Mouse (Mus musculus) midbrain, embryonic 15.5 days (tissue): ENCODE data around the gene 1700029J07Rik. TPM values are rescaled to one million over a fixed set of nuclear protein-coding genes. Genes with fewer than 3 reads are reported as not detected.

Experiments used
- ATAC-seq: fragments of 200-750 bp; cut with Nextera tagmentation; replicated peaks from 2 replicates; pipeline ENCODE4 v1.8.0; 2017; ENCODE audit warnings: moderate TSS enrichment
- H3K27ac ChIP-seq: fragments of 300-500 bp; sonication (generic); 2 replicates; pipeline ENCODE4 v1.5.1; 2015; ENCODE audit warnings: mild to moderate bottlenecking, inconsistent platforms
- H3K27me3 ChIP-seq: fragments of 300-500 bp; sonication (generic); replicated peaks from 2 replicates; pipeline ENCODE4 v1.6.1; 2015; ENCODE audit warnings: inconsistent platforms
- H3K36me3 ChIP-seq: fragments of 300-500 bp; sonication (generic); replicated peaks from 2 replicates; pipeline ENCODE4 v1.6.1; 2015; ENCODE audit warnings: inconsistent platforms
- H3K4me1 ChIP-seq: fragments of 300-500 bp; sonication (generic); 2 replicates; pipeline ENCODE4 v1.6.1; 2015; ENCODE audit warnings: inconsistent platforms
- H3K4me2 ChIP-seq: fragments of 300-500 bp; sonication (generic); 2 replicates; pipeline ENCODE4 v1.6.1; 2015; ENCODE audit warnings: inconsistent platforms, mild to moderate bottlenecking, moderate library complexity
- H3K4me3 ChIP-seq: fragments of 300-500 bp; sonication (generic); 2 replicates; pipeline ENCODE4 v1.5.1; 2015; ENCODE audit warnings: mild to moderate bottlenecking, inconsistent platforms
- H3K9ac ChIP-seq: fragments of 300-500 bp; sonication (generic); 2 replicates; pipeline ENCODE4 v1.6.1; 2015; ENCODE audit warnings: mild to moderate bottlenecking, inconsistent platforms
- H3K9me3 ChIP-seq: fragments of 300-500 bp; sonication (generic); 2 replicates; pipeline ENCODE4 v1.6.1; 2016; ENCODE audit warnings: inconsistent platforms
- WGBS: fragments of 180-500 bp; shearing (Covaris S2); methylation state at CpG from one replicate; pipeline ENCODE4 v1.1.7; 2015; ENCODE audit warnings: mixed read lengths; 5-methylcytosine and 5-hydroxymethylcytosine counted together
- polyA plus RNA-seq: library from polyadenylated mRNA; unstranded; fragments of >200 nt; fragmentation: Nextera tagmentation; extraction: Ambion mirVana; gene quantifications from 2 replicates; pipeline ENCODE4 v1.2.1, GENCODE M21; 2015

Gene 1700029J07Rik
- polyA plus RNA-seq, 1 experiment from 2014 or later: 6.5 TPM

GRCm38 (mm10) chr8:45934582-45935014 lies 40.5 kb downstream of the 1700029J07Rik start, which contains the start of gene Ccdc110:
TSS of gene Ccdc110 (plus strand) at chr8:45934619.
- Histone ChIP-seq H3K27me3 (no peaks in the 10 kb centered on the region), H3K4me1 (peaks cover 6% of the 10 kb centered on the region; the same call in 1 of the 2 replicates), H3K9ac (peak within 1 kb of the TSS; percentile 27; the same call in 1 of the 2 replicates), H3K4me3 (peak within 1 kb of the TSS; percentile 43), H3K4me2 (peak within 1 kb of the TSS; percentile 71), H3K27ac (no peak within 1 kb of the TSS), H3K36me3 (no peaks in the 10 kb centered on the region), H3K9me3 (no peaks in the 10 kb centered on the region)
- ATAC-seq: peak; percentile 95
- WGBS: under 1% methylated on average over 23 of the region's 23 CpGs

GRCm38 (mm10) chr8:45922116-45922515 lies 52.9 kb downstream of the 1700029J07Rik start:
- H3K9me3 ChIP-seq: no peaks in the 10 kb centered on the region
- no peak overlapping the region for H3K4me2 ChIP-seq
- H3K9ac ChIP-seq: no peak overlapping the region
- 96% methylated on average over 7 of the region's 7 CpGs for WGBS
- H3K4me3 ChIP-seq: no peak overlapping the region
- no peak for ATAC-seq
- H3K27ac ChIP-seq: no peak overlapping the region
- no peaks in the 10 kb centered on the region for H3K36me3 ChIP-seq
- no peaks in the 10 kb centered on the region for H3K27me3 ChIP-seq
- H3K4me1 ChIP-seq: no peaks in the 10 kb centered on the region

GRCm38 (mm10) chr8:45920392-45920791 lies 54.7 kb downstream of the 1700029J07Rik start:
- Histone ChIP-seq H3K9ac (no peak overlapping the region), H3K27me3 (no peaks in the 10 kb centered on the region), H3K4me2 (no peak overlapping the region), H3K4me1 (no peaks in the 10 kb centered on the region), H3K36me3 (no peaks in the 10 kb centered on the region), H3K9me3 (no peaks in the 10 kb centered on the region), H3K4me3 (no peak overlapping the region), H3K27ac (no peak overlapping the region)
- no peak for ATAC-seq
- WGBS: 91% methylated on average over 7 of the region's 7 CpGs

- Histone ChIP-seq H3K9ac (no peak overlapping the region), H3K36me3 (no peaks in the 10 kb centered on the region), H3K27ac (no peak overlapping the region), H3K4me1 (no peaks in the 10 kb centered on the region), H3K4me2 (no peak overlapping the region), H3K4me3 (no peak overlapping the region), H3K27me3 (no peaks in the 10 kb centered on the region), H3K9me3 (no peaks in the 10 kb centered on the region)
- WGBS: 83% methylated on average over 15 of the region's 15 CpGs
- ATAC-seq: no peak
These were observed 56.2 kb downstream of the 1700029J07Rik start for GRCm38 (mm10) chr8:45918891-45919290.

DNA sequence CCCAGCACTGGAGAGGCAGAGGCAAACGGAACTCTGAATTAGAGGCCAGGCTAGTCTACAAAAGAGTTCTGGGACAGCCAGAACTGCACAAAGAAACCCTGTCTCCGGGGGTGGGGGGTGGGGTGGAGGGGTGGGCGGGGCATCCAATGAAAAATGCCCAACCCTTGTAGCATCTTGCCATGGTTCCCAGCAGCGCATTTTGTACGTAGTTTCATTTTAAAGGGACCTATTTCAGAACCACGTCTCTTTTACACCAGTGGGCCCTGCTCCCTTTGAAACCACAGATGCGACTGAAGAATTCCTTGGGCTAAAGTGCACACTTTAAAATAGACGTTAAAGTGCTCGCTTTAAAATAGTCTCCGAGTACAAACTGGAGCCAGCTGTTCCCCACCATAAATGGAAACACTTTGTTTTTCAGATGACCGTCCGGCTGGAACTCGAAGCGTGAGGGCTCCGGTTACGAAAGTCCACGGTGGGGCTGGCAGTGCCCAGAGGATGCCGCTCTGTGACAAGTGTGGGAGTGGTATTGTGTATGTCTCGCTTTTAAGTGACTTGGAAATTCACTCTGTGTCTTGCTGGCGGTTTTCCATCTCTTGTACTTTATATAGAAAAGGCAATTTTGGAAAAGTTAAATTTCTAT lies 57.9 kb downstream of the 1700029J07Rik start:
- no peak overlapping the region for H3K4me3 ChIP-seq
- no peaks in the 10 kb centered on the region for H3K4me1 ChIP-seq
- H3K27ac ChIP-seq: no peak overlapping the region
- H3K4me2 ChIP-seq: no peak overlapping the region
- no peak overlapping the region for H3K9ac ChIP-seq
- no peaks in the 10 kb centered on the region for H3K27me3 ChIP-seq
- WGBS: 79% methylated on average over 20 of the region's 20 CpGs
- H3K9me3 ChIP-seq: no peaks in the 10 kb centered on the region
- no peaks in the 10 kb centered on the region for H3K36me3 ChIP-seq
- no peak for ATAC-seq

DNA sequence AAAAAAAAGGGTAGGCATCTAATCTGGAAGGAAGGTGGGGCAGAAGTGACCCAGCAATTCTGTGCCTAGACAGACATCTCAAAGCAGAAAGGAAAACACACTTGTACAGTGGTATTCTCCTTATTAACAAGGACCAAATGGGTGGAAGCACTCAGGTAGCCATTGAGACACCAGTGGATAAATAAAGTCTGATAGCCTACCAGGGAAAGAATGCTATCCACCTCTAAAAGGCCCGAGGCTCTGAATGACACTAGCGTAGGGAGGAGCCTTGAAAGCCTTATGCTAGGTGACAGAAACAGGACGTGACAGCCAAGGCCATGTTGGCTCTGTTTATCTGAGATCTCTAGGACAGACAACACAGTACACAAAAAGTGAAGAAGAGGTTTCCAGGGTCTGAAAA lies 58.6 kb downstream of the 1700029J07Rik start:
- WGBS: 87% methylated on average over 3 of the region's 3 CpGs
- Histone ChIP-seq H3K4me3 (no peak overlapping the region), H3K27ac (no peak overlapping the region), H3K27me3 (no peaks in the 10 kb centered on the region), H3K36me3 (no peaks in the 10 kb centered on the region), H3K9me3 (no peaks in the 10 kb centered on the region), H3K4me1 (no peaks in the 10 kb centered on the region), H3K9ac (no peak overlapping the region), H3K4me2 (no peak overlapping the region)
- no peak for ATAC-seq

- Histone ChIP-seq H3K36me3 (no peaks in the 10 kb centered on the region), H3K27ac (no peak overlapping the region), H3K4me1 (no peaks in the 10 kb centered on the region), H3K4me3 (no peak overlapping the region), H3K9ac (no peak overlapping the region), H3K4me2 (no peak overlapping the region), H3K9me3 (no peaks in the 10 kb centered on the region), H3K27me3 (no peaks in the 10 kb centered on the region)
- WGBS: 89% methylated on average over 11 of the region's 11 CpGs
- no peak for ATAC-seq
These were observed 61.3 kb downstream of the 1700029J07Rik start for GRCm38 (mm10) chr8:45913707-45914106.

GRCm38 (mm10) chr8:45906251-45906619 lies 68.8 kb downstream of the 1700029J07Rik start:
- Histone ChIP-seq H3K27me3 (no peaks in the 10 kb centered on the region), H3K4me1 (0 out of 2 replicates have a peak, but pooled peaks cover 2% of the 10 kb centered on the region), H3K4me3 (no peak overlapping the region), H3K36me3 (no peaks in the 10 kb centered on the region), H3K9ac (no peak overlapping the region), H3K4me2 (no peak overlapping the region), H3K27ac (no peak overlapping the region), H3K9me3 (no peaks in the 10 kb centered on the region)
- WGBS: 80% methylated on average over 4 of the region's 4 CpGs
- ATAC-seq: no peak

- Histone ChIP-seq H3K4me3 (no peak overlapping the region), H3K27ac (no peak overlapping the region), H3K9me3 (no peaks in the 10 kb centered on the region), H3K36me3 (no peaks in the 10 kb centered on the region), H3K4me2 (no peak overlapping the region), H3K9ac (no peak overlapping the region), H3K4me1 (0 out of 2 replicates have a peak, but pooled peaks cover 2% of the 10 kb centered on the region), H3K27me3 (no peaks in the 10 kb centered on the region)
- 70% methylated on average over 7 of the region's 7 CpGs for WGBS
- ATAC-seq: no peak
These were observed 69.3 kb downstream of the 1700029J07Rik start for GRCm38 (mm10) chr8:45905591-45906250.

DNA sequence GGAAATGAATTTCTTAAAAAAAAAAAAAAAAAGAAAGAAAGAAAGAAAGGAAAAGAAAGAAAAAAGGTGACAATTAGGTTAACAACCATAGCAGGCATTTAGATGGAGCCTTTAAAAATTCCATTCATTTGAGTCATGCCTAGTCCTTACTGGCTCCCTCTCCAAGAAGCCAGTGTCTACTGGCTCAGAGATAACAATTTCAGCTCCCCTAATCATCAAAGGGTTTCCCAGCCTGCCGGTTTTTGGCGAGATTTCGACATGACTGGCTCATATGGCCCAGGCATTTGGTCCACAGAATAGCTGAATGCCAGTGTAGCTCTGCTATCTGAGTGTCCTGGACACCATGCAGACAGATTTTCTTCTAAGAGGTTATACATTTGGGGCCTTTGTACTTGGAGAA lies 71.4 kb downstream of the 1700029J07Rik start:
- Histone ChIP-seq H3K9me3 (no peaks in the 10 kb centered on the region), H3K4me2 (no peak overlapping the region), H3K4me3 (no peak overlapping the region), H3K36me3 (no peaks in the 10 kb centered on the region), H3K27ac (no peak overlapping the region), H3K9ac (no peak overlapping the region), H3K27me3 (no peaks in the 10 kb centered on the region), H3K4me1 (0 out of 2 replicates have a peak, but pooled peaks cover 2% of the 10 kb centered on the region)
- ATAC-seq: no peak
- WGBS: 42% methylated on average over 3 of the region's 3 CpGs
